Mouse (Mus musculus) bone marrow macrophage, adult 2 months (primary cell): ENCODE results near the gene Zfp652. TPM values are rescaled to one million over a fixed set of nuclear protein-coding genes. Genes with fewer than 3 reads are reported as not detected.

ENCODE experiments used
- H3K27ac ChIP-seq: 2 replicates; pipeline ENCODE4 v1.5.1; 2012; ENCODE audit warnings: low read depth, low read length; ENCODE audit not compliant: insufficient read depth
- H3K4me1 ChIP-seq: 2 replicates; pipeline ENCODE4 v1.6.1; 2012; ENCODE audit warnings: low read length; ENCODE audit not compliant: control insufficient read depth, insufficient read depth
- H3K4me3 ChIP-seq: 2 replicates; pipeline ENCODE4 v1.5.1; 2012; ENCODE audit warnings: mild to moderate bottlenecking, low read length, moderate library complexity; ENCODE audit not compliant: insufficient read depth
- CTCF ChIP-seq: IDR thresholded peaks from 2 replicates; pipeline ENCODE4 v1.5.1; 2012; ENCODE audit warnings: low read depth, mild to moderate bottlenecking, low read length, moderate library complexity
- POLR2A ChIP-seq: IDR thresholded peaks from 2 replicates; pipeline ENCODE4 v1.6.1; 2012; ENCODE audit warnings: mild to moderate bottlenecking, low read depth, low read length, borderline replicate concordance
- polyA plus RNA-seq: library from polyadenylated mRNA; stranded (reverse); fragments of >200 nt; gene quantifications from 2 replicates; pipeline ENCODE4 v1.2.4, GENCODE M21; 2012; ENCODE audit not compliant: missing spikeins, insufficient read depth, insufficient read length

Gene Zfp652
- polyA plus RNA-seq, 1 experiment: 51.5 TPM

GRCm38 (mm10) chr11:95841498-95841830 lies 129.0 kb downstream of the Zfp652 start:
- H3K4me3 ChIP-seq: peak overlapping the region; percentile 58
- H3K4me1 ChIP-seq: peaks cover 71% of the 10 kb centered on the region
- peak overlapping the region; percentile 88 for H3K27ac ChIP-seq
- TF ChIP-seq CTCF: no peak
- TF ChIP-seq POLR2A: no peak

DNA sequence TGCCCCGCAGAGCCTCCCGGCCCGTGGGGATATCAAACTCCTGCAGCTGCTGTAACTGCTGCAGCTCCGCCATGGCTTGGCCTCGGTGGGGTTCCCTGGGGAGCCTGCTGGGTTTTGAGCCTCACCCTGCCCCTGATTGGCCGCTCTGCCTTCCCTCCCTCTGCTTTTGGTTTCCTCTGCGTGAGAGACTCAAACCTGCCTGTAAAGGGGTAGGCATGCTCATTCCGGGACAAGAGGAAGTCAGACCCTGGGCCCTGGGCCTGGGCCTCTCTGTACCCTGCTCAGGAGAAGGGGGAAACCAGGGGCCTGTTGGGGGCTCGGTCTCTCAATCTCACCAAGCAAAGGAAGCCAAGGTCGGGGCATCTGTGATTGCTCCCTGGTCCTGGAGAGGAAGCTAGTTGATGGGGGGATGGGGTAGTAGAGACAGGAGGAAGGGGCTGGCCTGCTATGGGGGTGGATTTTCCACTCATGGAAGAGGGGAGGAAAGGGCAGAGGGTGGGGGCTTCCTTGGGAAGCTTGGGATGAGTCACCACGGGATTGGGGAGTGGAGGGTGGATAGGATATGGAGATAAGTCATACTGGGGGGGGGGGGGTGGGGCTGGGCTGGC lies 129.7 kb downstream of the Zfp652 start, which contains the start of gene Abi3:
Abi3 (minus strand) TSS at position 403 of the 608 bp plus-strand sequence.
- peaks cover 67% of the 10 kb centered on the region for H3K4me1 ChIP-seq
- H3K4me3 ChIP-seq: peak within 1 kb of the TSS; percentile 58
- peak within 1 kb of the TSS; percentile 88 for H3K27ac ChIP-seq
- no peak for TF ChIP-seq CTCF

- H3K27ac ChIP-seq: peak overlapping the region; percentile 88
- peaks cover 62% of the 10 kb centered on the region for H3K4me1 ChIP-seq
- peak overlapping the region; percentile 54 for H3K4me3 ChIP-seq
Observed at GRCm38 (mm10) chr11:95842953-95843352, 130.5 kb downstream of the Zfp652 start.

GRCm38 (mm10) chr11:95843421-95843950 lies 131.0 kb downstream of the Zfp652 start:
- peaks cover 57% of the 10 kb centered on the region for H3K4me1 ChIP-seq
- peak overlapping the region; percentile 88 for H3K27ac ChIP-seq
- no peak for TF ChIP-seq CTCF
- TF ChIP-seq POLR2A: no peak
- H3K4me3 ChIP-seq: peak overlapping the region; percentile 54

More at GRCm38 (mm10) chr11:95842953-95843352, 130.5 kb downstream of the Zfp652 start:
- TF ChIP-seq POLR2A (no peak), CTCF (no peak)

DNA sequence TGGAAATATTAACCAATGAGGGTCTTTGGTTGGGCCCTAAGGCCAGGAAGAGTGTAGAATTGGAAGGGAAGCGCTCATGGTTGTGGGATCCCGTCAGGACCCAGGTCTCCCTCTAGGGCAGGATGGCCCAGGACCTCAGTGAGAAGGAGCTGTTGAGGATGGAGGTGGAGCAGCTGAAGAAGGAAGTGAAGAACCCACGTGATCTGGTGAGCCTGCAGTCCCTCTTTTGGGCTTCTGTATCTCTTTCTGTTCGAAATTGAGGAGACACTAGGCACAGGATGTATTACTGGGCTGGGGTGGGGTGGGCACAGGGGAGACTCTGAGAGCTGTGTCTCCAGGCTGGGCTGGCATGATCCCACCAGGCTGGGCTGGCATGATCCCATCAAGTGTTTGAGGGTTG lies 132.5 kb downstream of the Zfp652 start:
- H3K4me3 ChIP-seq: peak overlapping the region; percentile 54
- no peak for TF ChIP-seq CTCF
- TF ChIP-seq POLR2A: no peak
- peaks cover 62% of the 10 kb centered on the region for H3K4me1 ChIP-seq
- peak overlapping the region; percentile 88 for H3K27ac ChIP-seq

- H3K27ac ChIP-seq: peak overlapping the region; percentile 59
- no peak overlapping the region for H3K4me3 ChIP-seq
- no peak for TF ChIP-seq POLR2A
- H3K4me1 ChIP-seq: peaks cover 36% of the 10 kb centered on the region
Observed at GRCm38 (mm10) chr11:95850898-95851297, 138.4 kb downstream of the Zfp652 start.

GRCm38 (mm10) chr11:95853684-95854083 lies 141.2 kb downstream of the Zfp652 start:
- Histone ChIP-seq H3K4me3 (no peak overlapping the region), H3K27ac (no peak overlapping the region), H3K4me1 (peaks cover 39% of the 10 kb centered on the region)
- TF ChIP-seq CTCF: peak; percentile 84
- TF ChIP-seq POLR2A: no peak

DNA sequence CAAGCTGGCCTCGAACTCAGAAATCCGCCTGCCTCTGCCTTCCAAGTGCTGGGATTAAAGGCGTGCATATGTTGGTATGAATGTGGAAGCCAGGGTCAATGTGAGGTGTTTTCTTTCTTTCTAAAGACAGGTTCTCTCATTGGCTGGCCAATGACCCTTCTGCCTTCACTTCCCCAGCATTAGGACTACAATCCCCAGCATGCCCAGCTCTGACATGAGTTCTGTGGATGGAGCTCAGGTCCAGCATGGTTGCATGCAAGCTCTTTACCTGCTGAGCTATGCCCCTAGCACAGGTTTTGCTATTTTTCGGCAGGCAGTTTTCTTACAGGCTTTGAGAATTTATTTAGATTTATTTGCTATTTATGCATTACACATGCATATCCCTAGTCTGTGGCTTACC lies 144.8 kb downstream of the Zfp652 start:
- Histone ChIP-seq H3K27ac (no peak overlapping the region), H3K4me3 (no peak overlapping the region), H3K4me1 (peaks cover 16% of the 10 kb centered on the region)
- TF ChIP-seq POLR2A: no peak
- no peak for TF ChIP-seq CTCF

GRCm38 (mm10) chr11:95857716-95858527 lies 145.4 kb downstream of the Zfp652 start:
- Histone ChIP-seq H3K27ac (peak overlapping the region; percentile 61), H3K4me3 (peak overlapping the region; percentile 72), H3K4me1 (peaks cover 15% of the 10 kb centered on the region)
- TF ChIP-seq POLR2A: no peak
- no peak for TF ChIP-seq CTCF
